Comparison of ENCODE assay signal across 8 mouse cellular contexts in genomic region chr7:83884921-83885532, GRCm38 (mm10). TPM values are rescaled to one million over a fixed set of nuclear protein-coding genes. Genes with fewer than 3 reads are reported as not detected.
A peak's percentile ranks its signal among the peaks of the same experiment; 100 is the strongest.
DNase-seq lines count a peak whose midpoint lies in the region; ATAC-seq lines count a peak whose summit lies in the region.

No protein-coding gene starts in this region.

- H3K9ac ChIP-seq in embryonic facial prominence, embryonic 13.5 days, result peak overlapping the region; percentile 92
- H3K9ac ChIP-seq in hindbrain, embryonic 14.5 days, result peak overlapping the region; percentile 91
- H3K9ac ChIP-seq in lung, embryonic 16.5 days (ENCODE audit: low read length), result peak overlapping the region; percentile 95

- DNase-seq in hindbrain, embryonic 14.5 days (ENCODE audit: low spot score), result no peak
- peak; percentile 60 to 73 for DNase-seq in spleen, postnatal 4 days (ENCODE audit: low spot score in 2 of 2)
- no peak for DNase-seq in layer of hippocampus, postnatal 10 days (ENCODE audit: low spot score in 2 of 2)
- no peak for DNase-seq in right cerebral cortex, adult 18-20 months

- peaks cover 63% of the 10 kb centered on the region for H3K4me1 ChIP-seq in megakaryocyte, embryonic 14.5 days
- peaks cover 38% of the 10 kb centered on the region for H3K4me1 ChIP-seq in embryonic facial prominence, embryonic 13.5 days
- peaks cover 32% of the 10 kb centered on the region for H3K4me1 ChIP-seq in hindbrain, embryonic 14.5 days (replicated peaks; ENCODE audit: control insufficient read depth, insufficient read depth, low read length)
- H3K4me1 ChIP-seq in lung, embryonic 16.5 days (replicated peaks; ENCODE audit: control insufficient read depth, insufficient read depth, low read length), result peaks cover 36% of the 10 kb centered on the region

- peaks cover 19% of the 10 kb centered on the region for H3K36me3 ChIP-seq in megakaryocyte, embryonic 14.5 days (replicated peaks; ENCODE audit: low read length)
- H3K36me3 ChIP-seq in embryonic facial prominence, embryonic 13.5 days, result peaks cover 7% of the 10 kb centered on the region
- no peaks in the 10 kb centered on the region; the same call in 1 of the 2 replicates for H3K36me3 ChIP-seq in hindbrain, embryonic 14.5 days (replicated peaks; ENCODE audit: control insufficient read depth, insufficient read depth)
- peaks cover 3% of the 10 kb centered on the region; the same call in 1 of the 2 replicates for H3K36me3 ChIP-seq in lung, embryonic 16.5 days (ENCODE audit: control insufficient read depth, insufficient read depth, low read length)

- WGBS in embryonic facial prominence, embryonic 13.5 days, result 36% methylated on average over 6 of the region's 6 CpGs
- 36% methylated on average over 6 of the region's 6 CpGs for WGBS in hindbrain, embryonic 14.5 days
- 24% methylated on average over 6 of the region's 6 CpGs for WGBS in lung, embryonic 16.5 days

- H3K27ac ChIP-seq in embryonic facial prominence, embryonic 13.5 days, result peak overlapping the region; percentile 95
- peak overlapping the region; percentile 94 for H3K27ac ChIP-seq in hindbrain, embryonic 14.5 days
- H3K27ac ChIP-seq in lung, embryonic 16.5 days (ENCODE audit: low read length), result peak overlapping the region; percentile 99

- H3K4me3 ChIP-seq in megakaryocyte, embryonic 14.5 days (replicated peaks), result peak overlapping the region; percentile 98
- H3K4me3 ChIP-seq in embryonic facial prominence, embryonic 13.5 days, result peak overlapping the region; percentile 91
- peak overlapping the region; percentile 86 for H3K4me3 ChIP-seq in hindbrain, embryonic 14.5 days (replicated peaks; ENCODE audit: low read length)
- peak overlapping the region; percentile 85 for H3K4me3 ChIP-seq in lung, embryonic 16.5 days (ENCODE audit: low read length)

- peak overlapping the region; percentile 93 for H3K4me2 ChIP-seq in embryonic facial prominence, embryonic 13.5 days
- peak overlapping the region; percentile 90 for H3K4me2 ChIP-seq in hindbrain, embryonic 14.5 days (replicated peaks)
- peak overlapping the region; percentile 77 for H3K4me2 ChIP-seq in lung, embryonic 16.5 days (ENCODE audit: low read depth, low read length)

- H3K27me3 ChIP-seq in megakaryocyte, embryonic 14.5 days (replicated peaks), result no peaks in the 10 kb centered on the region
- H3K27me3 ChIP-seq in embryonic facial prominence, embryonic 13.5 days, result no peaks in the 10 kb centered on the region
- no peaks in the 10 kb centered on the region for H3K27me3 ChIP-seq in hindbrain, embryonic 14.5 days (ENCODE audit: control insufficient read depth, insufficient read depth, low read length)
- no peaks in the 10 kb centered on the region for H3K27me3 ChIP-seq in lung, embryonic 16.5 days (ENCODE audit: control insufficient read depth, insufficient read depth, low read depth, low read length)

- ATAC-seq in megakaryocyte, adult 5-6 weeks (ENCODE audit: poor library complexity, severe bottlenecking), result no peak
- no peak for ATAC-seq in embryonic facial prominence, embryonic 13.5 days (ENCODE audit: insufficient number of reproducible peaks, insufficient read depth, low FRiP score, low TSS enrichment, low read depth)
- ATAC-seq in hindbrain, embryonic 14.5 days (ENCODE audit: low FRiP score), result no peak
- ATAC-seq in lung, embryonic 16.5 days (ENCODE audit: low read depth), result peak; percentile 5; the same call in 1 of the 2 replicates

- peaks cover 6% of the 10 kb centered on the region for H3K9me3 ChIP-seq in megakaryocyte, embryonic 14.5 days
- H3K9me3 ChIP-seq in embryonic facial prominence, embryonic 13.5 days, result no peaks in the 10 kb centered on the region
- H3K9me3 ChIP-seq in hindbrain, embryonic 14.5 days (ENCODE audit: control insufficient read depth, low read length), result no peaks in the 10 kb centered on the region; the same call in 1 of the 2 replicates
- no peaks in the 10 kb centered on the region for H3K9me3 ChIP-seq in lung, embryonic 16.5 days (ENCODE audit: control insufficient read depth, low read length)

RNA-seq across cellular contexts. Expression of gene Mesd, which starts 0.8 kb away (rescaled TPM):
- polyA plus RNA-seq in megakaryocyte, embryonic 14.5 days (2012; ENCODE audit: insufficient read depth, low replicate concordance), result 34.7 and 35.8 TPM in 2 replicates
- total RNA-seq in megakaryocyte, adult 5-6 weeks (2015), result 16.9 and 18.4 TPM in 2 replicates
- 24.3 and 25.8 TPM in 2 replicates for total RNA-seq in megakaryocyte, adult 5-6 weeks (2017)
- 113 and 122 TPM in 2 replicates for polyA plus RNA-seq in embryonic facial prominence, embryonic 13.5 days (2015; fragmentation: Nextera tagmentation; extraction: Ambion mirVana)
- 55.8 and 56.1 TPM in 2 replicates for polyA plus RNA-seq in hindbrain, embryonic 14.5 days (2014; fragmentation: Nextera tagmentation; extraction: Ambion mirVana)
- 118 and 132 TPM in 2 replicates for polyA plus RNA-seq in lung, embryonic 16.5 days (2015; fragmentation: Nextera tagmentation; extraction: Ambion mirVana)
- total RNA-seq in layer of hippocampus, postnatal 10 days (2021), result 10 to 100 TPM; 71.5 to 75.5 TPM

RNA-seq across cellular contexts. Expression of gene Tlnrd1, which starts 0.9 kb away (rescaled TPM):
- polyA plus RNA-seq in megakaryocyte, embryonic 14.5 days (2012; ENCODE audit: insufficient read depth, low replicate concordance), result 23.5 and 35.1 TPM in 2 replicates
- 13.8 and 14.3 TPM in 2 replicates for total RNA-seq in megakaryocyte, adult 5-6 weeks (2015)
- 5.7 and 10.5 TPM in 2 replicates for total RNA-seq in megakaryocyte, adult 5-6 weeks (2017)
- polyA plus RNA-seq in embryonic facial prominence, embryonic 13.5 days (2015; fragmentation: Nextera tagmentation; extraction: Ambion mirVana), result 11.0 and 14.0 TPM in 2 replicates
- 13.0 and 15.4 TPM in 2 replicates for polyA plus RNA-seq in hindbrain, embryonic 14.5 days (2014; fragmentation: Nextera tagmentation; extraction: Ambion mirVana)
- polyA plus RNA-seq in lung, embryonic 16.5 days (2015; fragmentation: Nextera tagmentation; extraction: Ambion mirVana), result 10.4 and 10.5 TPM in 2 replicates
- total RNA-seq in layer of hippocampus, postnatal 10 days (2021), result 10 to 100 TPM; 16.8 to 18.1 TPM

Comparison
In these comparisons a context has a peak if more than half of its experiments do, and no peak if none do; other contexts are left out.
1. DNase-seq: peak in spleen, postnatal 4 days (2 of 2); none in hindbrain, embryonic 14.5 days (single experiment), layer of hippocampus, postnatal 10 days (0 of 2) and right cerebral cortex, adult 18-20 months (single experiment).
2. Peak in every context shown above with its lines, with median percentiles within 50 percentile points of each other: H3K4me3 ChIP-seq, H3K27ac ChIP-seq, H3K4me2 ChIP-seq and H3K9ac ChIP-seq.